Mouse (Mus musculus): ENCODE results near the gene Pld1. TPM values are rescaled to one million over a fixed set of nuclear protein-coding genes. Genes with fewer than 3 reads are reported as not detected.

The Pld1 gene
- polyA plus RNA-seq, 1 experiment from 2014 or later, result 8.9 TPM

GRCm38 (mm10) chr3:28007684-28008083 lies 69.2 kb downstream of the Pld1 start:
- Histone ChIP-seq H3K27me3 (no peaks in the 10 kb centered on the region), H3K36me3 (no peaks in the 10 kb centered on the region), H3K27ac (0 out of 2 replicates have a peak overlapping the region, but pooled peaks have one; percentile 22), H3K4me2 (no peak overlapping the region), H3K4me1 (no peaks in the 10 kb centered on the region), H3K4me3 (no peak overlapping the region), H3K9ac (no peak overlapping the region), H3K9me3 (no peaks in the 10 kb centered on the region)
- no peak for ATAC-seq (ENCODE audit: insufficient number of reproducible peaks, low FRiP score, low TSS enrichment, low read depth)
- WGBS, result 87% methylated on average over 11 of the region's 11 CpGs

DNA sequence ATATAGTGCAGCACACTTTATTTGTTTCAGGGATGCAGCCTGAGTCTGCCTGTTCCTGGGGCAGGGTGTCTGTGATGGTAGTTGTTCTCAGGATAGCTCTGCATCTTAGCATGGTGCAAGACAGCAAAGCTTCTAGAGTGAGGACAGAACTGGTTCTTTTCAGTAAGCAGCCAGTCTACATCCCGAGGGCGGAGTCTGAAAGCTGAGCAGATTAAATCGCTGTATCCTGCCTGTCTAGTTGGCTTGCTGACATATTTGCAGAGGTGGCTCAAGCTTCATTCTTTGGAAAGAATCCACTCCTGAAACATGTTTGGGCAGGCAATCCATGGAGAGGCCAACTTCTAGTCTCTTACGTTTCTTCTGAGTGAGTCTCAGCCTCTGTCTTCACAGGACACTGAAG lies 69.9 kb downstream of the Pld1 start:
- ATAC-seq (ENCODE audit: insufficient number of reproducible peaks, low FRiP score, low TSS enrichment, low read depth), result no peak; the same call in 1 of the 2 replicates
- Histone ChIP-seq H3K27ac (peak overlapping the region; percentile 22; the same call in 1 of the 2 replicates), H3K36me3 (no peaks in the 10 kb centered on the region), H3K4me2 (no peak overlapping the region), H3K27me3 (no peaks in the 10 kb centered on the region), H3K9ac (no peak overlapping the region), H3K9me3 (no peaks in the 10 kb centered on the region), H3K4me1 (no peaks in the 10 kb centered on the region), H3K4me3 (no peak overlapping the region)
- 71% methylated on average over 4 of the region's 4 CpGs for WGBS

DNA sequence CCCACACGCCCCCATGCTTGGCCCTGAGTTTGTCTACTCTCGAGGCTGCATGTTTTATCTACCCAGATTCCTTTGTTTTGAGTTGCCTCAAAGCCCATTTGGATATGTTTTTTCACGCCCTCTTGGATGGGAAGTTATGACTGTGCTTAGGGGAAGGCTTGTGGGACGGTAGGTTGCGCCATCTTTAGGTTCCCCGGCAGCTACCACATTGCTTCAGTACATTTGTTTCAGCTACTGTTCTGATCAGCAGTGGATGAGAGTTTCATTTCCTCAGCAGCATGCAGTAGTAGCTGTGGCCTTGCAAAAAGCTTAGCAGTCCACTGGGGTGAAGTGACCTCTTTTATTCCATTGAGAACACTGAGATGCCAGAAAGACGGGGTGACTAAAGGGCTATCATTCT lies 73.7 kb downstream of the Pld1 start:
- WGBS, result 78% methylated on average over 7 of the region's 7 CpGs
- no peaks in the 10 kb centered on the region for H3K36me3 ChIP-seq
- ATAC-seq (ENCODE audit: insufficient number of reproducible peaks, low FRiP score, low TSS enrichment, low read depth), result no peak

DNA sequence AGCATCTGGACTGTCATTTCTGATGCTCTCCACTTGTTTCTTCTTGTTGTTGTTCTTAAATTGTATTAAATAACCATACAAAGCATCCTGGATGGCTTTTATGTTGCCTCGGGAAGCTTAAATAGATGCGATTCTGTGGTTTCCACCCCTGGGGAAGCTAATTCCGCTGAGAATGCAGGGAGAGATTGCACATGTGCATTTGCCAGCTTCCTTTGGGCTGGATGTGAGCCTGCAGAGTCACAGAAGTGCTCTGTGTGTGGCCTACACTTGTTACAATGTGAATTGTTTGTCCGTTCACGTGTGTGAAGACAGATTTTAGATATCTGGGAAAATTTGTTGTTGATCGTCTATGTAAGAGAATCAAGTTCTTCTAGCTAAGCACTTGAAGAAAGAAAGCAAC lies 74.9 kb downstream of the Pld1 start:
- ATAC-seq (ENCODE audit: insufficient number of reproducible peaks, low FRiP score, low TSS enrichment, low read depth), result no peak
- WGBS, result 72% methylated on average over 6 of the region's 6 CpGs
- Histone ChIP-seq H3K27ac (no peak overlapping the region), H3K4me2 (no peak overlapping the region), H3K4me3 (no peak overlapping the region), H3K9ac (no peak overlapping the region), H3K4me1 (no peaks in the 10 kb centered on the region), H3K36me3 (no peaks in the 10 kb centered on the region), H3K27me3 (no peaks in the 10 kb centered on the region), H3K9me3 (no peaks in the 10 kb centered on the region)

More for the DNA sequence above, 73.7 kb downstream of the Pld1 start:
- Histone ChIP-seq H3K4me2 (no peak overlapping the region), H3K9ac (no peak overlapping the region), H3K27me3 (no peaks in the 10 kb centered on the region), H3K27ac (no peak overlapping the region), H3K4me3 (no peak overlapping the region), H3K4me1 (no peaks in the 10 kb centered on the region), H3K9me3 (no peaks in the 10 kb centered on the region)

GRCm38 (mm10) chr3:28017002-28017401 lies 78.5 kb downstream of the Pld1 start:
- no peaks in the 10 kb centered on the region for H3K27me3 ChIP-seq
- no peak overlapping the region for H3K27ac ChIP-seq
- ATAC-seq (ENCODE audit: insufficient number of reproducible peaks, low FRiP score, low TSS enrichment, low read depth), result no peak
- no peak overlapping the region for H3K9ac ChIP-seq
- no peak overlapping the region for H3K4me3 ChIP-seq
- no peaks in the 10 kb centered on the region for H3K36me3 ChIP-seq
- no peaks in the 10 kb centered on the region for H3K4me1 ChIP-seq
- WGBS, result 85% methylated on average over 2 of the region's 2 CpGs
- H3K4me2 ChIP-seq, result no peak overlapping the region
- no peaks in the 10 kb centered on the region for H3K9me3 ChIP-seq

GRCm38 (mm10) chr3:28019727-28020126 lies 81.2 kb downstream of the Pld1 start:
- H3K36me3 ChIP-seq, result no peaks in the 10 kb centered on the region
- no peak overlapping the region for H3K4me2 ChIP-seq
- no peaks in the 10 kb centered on the region for H3K27me3 ChIP-seq
- 0 out of 2 replicates have a peak, but pooled peaks cover 2% of the 10 kb centered on the region for H3K4me1 ChIP-seq
- H3K27ac ChIP-seq, result no peak overlapping the region
- H3K9ac ChIP-seq, result no peak overlapping the region
- ATAC-seq (ENCODE audit: insufficient number of reproducible peaks, low FRiP score, low TSS enrichment, low read depth), result no peak
- H3K4me3 ChIP-seq, result no peak overlapping the region
- H3K9me3 ChIP-seq, result no peaks in the 10 kb centered on the region
- 86% methylated on average over 4 of the region's 4 CpGs for WGBS

DNA sequence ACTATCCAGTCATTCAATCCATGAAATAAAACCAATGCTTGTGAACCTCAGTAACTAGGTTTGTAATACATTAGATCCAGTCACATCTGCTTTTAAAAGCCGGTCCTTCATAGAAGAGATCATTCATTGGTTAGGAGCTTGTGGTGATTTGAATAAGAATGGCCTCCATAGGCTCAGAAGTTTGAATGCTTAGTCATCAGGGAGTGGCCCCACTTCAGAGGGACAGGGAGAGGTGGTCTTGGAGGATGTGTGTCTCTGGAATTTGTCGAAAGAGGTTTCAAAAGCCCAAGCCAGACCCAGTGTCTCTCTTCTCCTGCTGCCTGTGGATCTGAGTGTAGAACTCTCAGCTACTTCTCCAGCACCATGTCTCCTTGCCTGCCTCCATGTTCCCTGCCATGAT lies 81.9 kb downstream of the Pld1 start:
- Histone ChIP-seq H3K27me3 (no peaks in the 10 kb centered on the region), H3K4me2 (no peak overlapping the region), H3K9ac (no peak overlapping the region), H3K36me3 (0 out of 2 replicates have a peak, but pooled peaks cover 1% of the 10 kb centered on the region), H3K27ac (no peak overlapping the region), H3K4me3 (no peak overlapping the region), H3K9me3 (no peaks in the 10 kb centered on the region), H3K4me1 (0 out of 2 replicates have a peak, but pooled peaks cover 2% of the 10 kb centered on the region)
- ATAC-seq (ENCODE audit: insufficient number of reproducible peaks, low FRiP score, low TSS enrichment, low read depth), result no peak
- 91% methylated on average over 2 of the region's 2 CpGs for WGBS

DNA sequence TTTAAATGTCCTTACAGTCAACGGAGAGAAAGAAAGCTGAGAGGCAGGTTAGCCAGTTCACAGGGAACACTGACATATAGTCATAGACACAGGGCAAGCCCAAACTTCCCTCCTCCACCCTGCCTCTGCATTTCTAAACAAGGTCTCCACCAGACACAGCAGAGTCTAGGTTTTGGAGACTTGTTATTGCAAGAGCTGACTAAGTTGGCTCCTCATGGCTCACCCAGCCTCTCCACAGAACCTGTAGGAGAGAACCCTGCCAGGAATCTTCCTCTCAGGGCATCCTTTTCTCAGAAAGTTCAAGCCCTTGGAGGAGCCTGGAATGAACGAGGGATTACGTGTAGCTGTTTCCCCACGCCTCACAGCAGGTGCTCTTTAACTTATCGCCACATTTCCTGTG lies 83.7 kb downstream of the Pld1 start:
- no peak overlapping the region for H3K27ac ChIP-seq
- no peak overlapping the region for H3K9ac ChIP-seq
- no peak overlapping the region for H3K4me2 ChIP-seq
- H3K4me1 ChIP-seq, result 0 out of 2 replicates have a peak, but pooled peaks cover 2% of the 10 kb centered on the region
- no peak overlapping the region for H3K4me3 ChIP-seq
- ATAC-seq (ENCODE audit: insufficient number of reproducible peaks, low FRiP score, low TSS enrichment, low read depth), result no peak
- WGBS, result 63% methylated on average over 5 of the region's 5 CpGs
- 0 out of 2 replicates have a peak, but pooled peaks cover 8% of the 10 kb centered on the region for H3K36me3 ChIP-seq
- H3K9me3 ChIP-seq, result no peaks in the 10 kb centered on the region
- H3K27me3 ChIP-seq, result no peaks in the 10 kb centered on the region

- H3K9ac ChIP-seq, result no peak overlapping the region
- ATAC-seq (ENCODE audit: insufficient number of reproducible peaks, low FRiP score, low TSS enrichment, low read depth), result no peak
- 47% methylated on average over 3 of the region's 3 CpGs for WGBS
- H3K27ac ChIP-seq, result no peak overlapping the region
- H3K9me3 ChIP-seq, result no peaks in the 10 kb centered on the region
- no peaks in the 10 kb centered on the region for H3K27me3 ChIP-seq
- H3K4me1 ChIP-seq, result 0 out of 2 replicates have a peak, but pooled peaks cover 2% of the 10 kb centered on the region
- H3K4me2 ChIP-seq, result no peak overlapping the region
- 0 out of 2 replicates have a peak, but pooled peaks cover 14% of the 10 kb centered on the region for H3K36me3 ChIP-seq
- no peak overlapping the region for H3K4me3 ChIP-seq
Measured at GRCm38 (mm10) chr3:28026876-28027275, 88.4 kb downstream of the Pld1 start.

GRCm38 (mm10) chr3:28028456-28028855 lies 90.0 kb downstream of the Pld1 start:
- H3K36me3 ChIP-seq, result peaks cover 16% of the 10 kb centered on the region; the same call in 1 of the 2 replicates
- H3K9me3 ChIP-seq, result no peaks in the 10 kb centered on the region
- no peak overlapping the region for H3K4me2 ChIP-seq
- no peak overlapping the region for H3K4me3 ChIP-seq
- no peak for ATAC-seq (ENCODE audit: insufficient number of reproducible peaks, low FRiP score, low TSS enrichment, low read depth)
- no peaks in the 10 kb centered on the region for H3K27me3 ChIP-seq
- 87% methylated on average over 10 of the region's 10 CpGs for WGBS
- no peaks in the 10 kb centered on the region for H3K4me1 ChIP-seq
- H3K27ac ChIP-seq, result no peak overlapping the region
- H3K9ac ChIP-seq, result no peak overlapping the region

DNA sequence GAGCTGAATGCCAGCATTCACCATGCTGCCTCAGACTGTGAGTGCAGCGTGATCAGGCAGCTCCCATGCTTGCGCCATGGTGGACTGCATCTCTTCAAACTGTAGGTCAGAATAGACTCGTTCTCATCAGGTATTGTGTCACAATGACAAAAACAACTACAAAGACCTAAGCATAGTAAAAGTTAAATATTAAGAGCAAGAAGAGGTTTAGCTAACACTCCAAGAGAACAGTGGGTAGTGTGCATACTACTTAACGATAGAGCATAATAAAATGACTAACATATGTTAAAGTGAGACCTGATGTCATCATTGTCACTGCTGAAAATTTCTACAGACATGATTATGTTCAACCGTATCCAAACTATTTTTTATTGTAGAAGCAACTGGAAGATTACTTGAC lies 92.4 kb downstream of the Pld1 start:
- Histone ChIP-seq H3K9me3 (no peaks in the 10 kb centered on the region), H3K27ac (no peak overlapping the region), H3K27me3 (no peaks in the 10 kb centered on the region), H3K36me3 (peaks cover 12% of the 10 kb centered on the region; the same call in 1 of the 2 replicates), H3K4me2 (no peak overlapping the region), H3K4me3 (no peak overlapping the region), H3K9ac (no peak overlapping the region), H3K4me1 (no peaks in the 10 kb centered on the region)
- no peak for ATAC-seq (ENCODE audit: insufficient number of reproducible peaks, low FRiP score, low TSS enrichment, low read depth)
- 88% methylated on average over 5 of the region's 5 CpGs for WGBS

DNA sequence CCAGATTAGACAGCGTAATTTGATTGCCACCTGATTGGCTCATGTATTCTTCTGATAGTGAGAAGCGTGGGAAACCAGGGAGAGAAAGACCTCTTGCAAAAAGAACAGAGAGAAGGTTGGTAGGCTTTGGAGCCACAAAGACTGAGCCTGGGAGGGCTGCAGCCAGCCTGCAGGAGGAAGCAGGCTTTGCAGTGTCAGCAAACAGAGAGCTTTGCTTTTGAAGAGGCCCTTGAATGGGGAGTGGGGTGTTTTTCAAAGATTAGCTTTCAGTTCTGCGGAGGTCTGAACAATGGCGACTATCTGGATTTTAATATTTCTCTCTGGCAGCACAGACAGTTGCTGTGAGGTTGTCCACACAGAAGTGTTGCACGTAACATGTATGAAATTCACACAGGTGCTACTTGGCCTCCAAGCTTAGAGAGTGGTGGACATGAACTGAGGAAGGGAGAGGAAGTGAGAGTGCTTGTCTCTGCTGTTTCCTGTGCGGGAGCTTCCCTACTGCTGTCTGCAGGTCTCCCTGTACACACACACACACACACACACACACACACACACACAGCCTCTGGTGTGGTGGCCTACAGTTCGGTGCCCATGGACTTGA lies 93.2 kb downstream of the Pld1 start:
- WGBS, result 82% methylated on average over 7 of the region's 7 CpGs
- H3K27me3 ChIP-seq, result no peaks in the 10 kb centered on the region
- ATAC-seq (ENCODE audit: insufficient number of reproducible peaks, low FRiP score, low TSS enrichment, low read depth), result no peak
- H3K27ac ChIP-seq, result no peak overlapping the region
- H3K4me2 ChIP-seq, result no peak overlapping the region
- H3K4me1 ChIP-seq, result no peaks in the 10 kb centered on the region
- H3K9ac ChIP-seq, result no peak overlapping the region
- peaks cover 9% of the 10 kb centered on the region; the same call in 1 of the 2 replicates for H3K36me3 ChIP-seq
- H3K4me3 ChIP-seq, result no peak overlapping the region
- no peaks in the 10 kb centered on the region for H3K9me3 ChIP-seq

All from limb, embryonic 15.5 days (tissue).